Mouse (Mus musculus) myocyte (in vitro differentiated cells): ENCODE measurements around the gene Aup1.

Experiments
- MAX ChIP-seq: IDR thresholded peaks from one replicate; pipeline ENCODE4 v1.6.1; 2011; ENCODE audit warnings: low read depth, mild to moderate bottlenecking, control low read depth
- MYOD1 ChIP-seq, 3 experiments: IDR thresholded peaks; one replicate each; pipeline ENCODE4 v1.6.1; 2011; ENCODE audit warnings: control low read depth in 2 of 3, low read depth in 2 of 3, mild to moderate bottlenecking in 2 of 3, moderate library complexity in 1 of 3; ENCODE audit not compliant: insufficient read length in 2 of 3, control insufficient read depth in 1 of 3
- POLR2A ChIP-seq: IDR thresholded peaks from one replicate; pipeline ENCODE4 v1.6.1; 2011; ENCODE audit warnings: low read depth, mild to moderate bottlenecking, control low read depth, moderate library complexity; ENCODE audit not compliant: insufficient read length
- TCF12 ChIP-seq: IDR thresholded peaks from one replicate; pipeline ENCODE4 v1.6.1; 2011; ENCODE audit warnings: mild to moderate bottlenecking, control low read depth; ENCODE audit not compliant: poor library complexity, insufficient read depth, severe bottlenecking

- TF ChIP-seq POLR2A (no peak), TCF12 (no peak), MAX (no peak), MYOD1 (IDR thresholded peaks at IDR 0.05; ENCODE audit: control insufficient read depth in 1 of 3, insufficient read length in 2 of 3, low read depth in 2 of 3) (no peak)
These were observed 48.9 kb downstream of the Aup1 start for GRCm38 (mm10) chr6:83103130-83103650.
